24 mouse cellular contexts compared by ENCODE assay signal in the genomic region with DNA sequence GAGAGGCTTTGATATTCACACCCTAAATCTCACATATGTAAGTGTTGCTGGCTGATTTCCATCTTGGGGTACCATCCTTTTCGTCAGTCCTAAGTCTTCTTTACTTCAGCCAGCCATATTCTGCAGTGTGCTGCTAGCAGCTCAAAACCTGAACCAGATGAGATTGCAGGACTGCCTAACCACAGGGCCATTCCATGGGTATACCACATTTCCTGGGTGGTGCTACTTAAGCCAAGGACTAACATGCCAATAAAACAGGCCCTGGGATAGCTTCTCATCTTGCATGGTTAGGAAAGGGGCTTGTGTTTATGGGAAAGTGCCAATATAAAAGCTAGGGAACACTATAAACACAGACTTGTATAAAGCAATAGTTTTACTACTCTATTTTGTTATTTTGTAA. TPM values are rescaled to one million over a fixed set of nuclear protein-coding genes. Genes with fewer than 3 reads are reported as not detected.
DNase-seq lines count a peak whose midpoint lies in the region; ATAC-seq and TF ChIP-seq lines count a peak whose summit lies in the region.
"Had no signal": no experiment of that assay in that cellular context is flagged by ENCODE, and none has a peak within 500 bp of the region (broad histone marks: within the 10 kb centered on the region; RNA-seq: fewer than 3 reads in every experiment).

No protein-coding gene starts in this region.

- H3K9ac ChIP-seq in intestine, postnatal 0 days (ENCODE audit: low read depth, low read length) = no peak overlapping the region
- H3K9ac ChIP-seq in intestine, embryonic 16.5 days (ENCODE audit: low read depth, low read length) = no peak overlapping the region
- H3K9ac ChIP-seq: embryonic facial prominence, embryonic 13.5 days; forebrain, embryonic 13.5 days; hindbrain, embryonic 12.5 days; hindbrain, embryonic 15.5 days had no signal

- DNase-seq in 416B (ENCODE audit: low read depth) (peak; percentile 59), liver (no peak)
- no peak for DNase-seq in kidney, adult 9 months
- DNase-seq: adrenal gland, postnatal 10 days; adrenal gland, postnatal 36 days; cerebellum, adult 11 months; cerebellum, adult 2 months; cerebellum, adult 9-11 months; cerebellum, postnatal 25 days; gastrocnemius, postnatal 10 days; gastrocnemius, postnatal 36 days; heart, adult 11 months had no signal

- no peak for TF ChIP-seq CTCF in intestine, postnatal 0 days (IDR thresholded peaks at IDR 0.05; ENCODE audit: low read depth)

- peak overlapping the region; percentile 65 for H3K27ac ChIP-seq in intestine, postnatal 0 days (ENCODE audit: low read depth, low read length)
- H3K27ac ChIP-seq in intestine, embryonic 16.5 days (ENCODE audit: low read length) = no peak overlapping the region
- H3K27ac ChIP-seq: forebrain, embryonic 10.5 days; forebrain, embryonic 13.5 days; hindbrain, embryonic 12.5 days; hindbrain, embryonic 15.5 days had no signal

- WGBS in intestine, postnatal 0 days = 93% methylated on average over 1 of the region's 1 CpGs
- 85% methylated on average over 1 of the region's 1 CpGs for WGBS in intestine, embryonic 16.5 days

- no peaks in the 10 kb centered on the region for H3K27me3 ChIP-seq in intestine, postnatal 0 days (replicated peaks; ENCODE audit: control insufficient read depth, insufficient read depth, low read length)
- H3K27me3 ChIP-seq in intestine, embryonic 16.5 days (replicated peaks; ENCODE audit: control insufficient read depth, insufficient read depth, low read length) = no peaks in the 10 kb centered on the region
- H3K27me3 ChIP-seq: embryonic facial prominence, embryonic 13.5 days; forebrain, embryonic 13.5 days; hindbrain, embryonic 12.5 days; hindbrain, embryonic 15.5 days; Patski had no signal

- ATAC-seq in intestine, postnatal 0 days = no peak
- no peak for ATAC-seq in intestine, embryonic 16.5 days
- ATAC-seq in megakaryocyte progenitor cell, adult 5-6 weeks (replicated peaks; ENCODE audit: poor library complexity) = 0 out of 2 replicates have a peak, but pooled peaks have one; percentile 9
- ATAC-seq in cerebellum, adult (ENCODE audit: insufficient number of reproducible peaks, low FRiP score, low TSS enrichment) = no peak
- ATAC-seq: forebrain, embryonic 13.5 days; forebrain, embryonic 16.5 days; Patski had no signal

- no peak overlapping the region for H3K4me2 ChIP-seq in intestine, postnatal 0 days (replicated peaks; ENCODE audit: low read depth)
- no peak overlapping the region for H3K4me2 ChIP-seq in intestine, embryonic 16.5 days (ENCODE audit: low read depth, low read length)
- H3K4me2 ChIP-seq: embryonic facial prominence, embryonic 13.5 days; forebrain, embryonic 13.5 days; heart, embryonic 11.5 days; hindbrain, embryonic 12.5 days; hindbrain, embryonic 15.5 days had no signal

- no peaks in the 10 kb centered on the region for H3K36me3 ChIP-seq in intestine, postnatal 0 days (ENCODE audit: control insufficient read depth, insufficient read depth)
- no peaks in the 10 kb centered on the region for H3K36me3 ChIP-seq in intestine, embryonic 16.5 days (ENCODE audit: control insufficient read depth, insufficient read depth, low read length)
- H3K36me3 ChIP-seq: embryonic facial prominence, embryonic 13.5 days; forebrain, embryonic 10.5 days; hindbrain, embryonic 12.5 days; hindbrain, embryonic 15.5 days had no signal

- no peaks in the 10 kb centered on the region for H3K9me3 ChIP-seq in intestine, postnatal 0 days (ENCODE audit: control insufficient read depth)
- H3K9me3 ChIP-seq in intestine, embryonic 16.5 days (ENCODE audit: control insufficient read depth, low read length) = no peaks in the 10 kb centered on the region
- H3K9me3 ChIP-seq: embryonic facial prominence, embryonic 13.5 days; forebrain, embryonic 10.5 days; forebrain, embryonic 13.5 days; hindbrain, embryonic 12.5 days; hindbrain, embryonic 15.5 days had no signal

- H3K4me3 ChIP-seq in intestine, postnatal 0 days (ENCODE audit: low read depth, low read length) = no peak overlapping the region
- H3K4me3 ChIP-seq in intestine, embryonic 16.5 days (ENCODE audit: low read length) = no peak overlapping the region
- H3K4me3 ChIP-seq: embryonic facial prominence, embryonic 13.5 days; forebrain, embryonic 10.5 days; forebrain, embryonic 13.5 days; hindbrain, embryonic 12.5 days; hindbrain, embryonic 15.5 days had no signal

- H3K4me1 ChIP-seq in intestine, postnatal 0 days (replicated peaks; ENCODE audit: control insufficient read depth, insufficient read depth, low read length) = no peaks in the 10 kb centered on the region
- H3K4me1 ChIP-seq in intestine, embryonic 16.5 days (ENCODE audit: control insufficient read depth, insufficient read depth, low read length) = peaks cover 6% of the 10 kb centered on the region
- H3K4me1 ChIP-seq: forebrain, embryonic 13.5 days; hindbrain, embryonic 15.5 days had no signal

RNA-seq across cellular contexts. Expression of gene Akap6, which starts 7.6 kb away (rescaled TPM):
- 0.73 and 1.1 TPM in 2 replicates for polyA plus RNA-seq in intestine, postnatal 0 days (2015; fragmentation: Nextera tagmentation; extraction: Ambion mirVana)
- 1.4 TPM in 2 replicates for polyA plus RNA-seq in intestine, embryonic 16.5 days (2015; fragmentation: Nextera tagmentation; extraction: Ambion mirVana)
- not detected in 2 replicates for total RNA-seq in megakaryocyte progenitor cell, adult 5-6 weeks (2015)
- total RNA-seq in megakaryocyte progenitor cell, adult 5-6 weeks (2017) = 0.08 TPM in 1 of 2 replicates, not detected in the other
